Mouse (Mus musculus): ENCODE measurements around the gene Ftsj1.

DNA sequence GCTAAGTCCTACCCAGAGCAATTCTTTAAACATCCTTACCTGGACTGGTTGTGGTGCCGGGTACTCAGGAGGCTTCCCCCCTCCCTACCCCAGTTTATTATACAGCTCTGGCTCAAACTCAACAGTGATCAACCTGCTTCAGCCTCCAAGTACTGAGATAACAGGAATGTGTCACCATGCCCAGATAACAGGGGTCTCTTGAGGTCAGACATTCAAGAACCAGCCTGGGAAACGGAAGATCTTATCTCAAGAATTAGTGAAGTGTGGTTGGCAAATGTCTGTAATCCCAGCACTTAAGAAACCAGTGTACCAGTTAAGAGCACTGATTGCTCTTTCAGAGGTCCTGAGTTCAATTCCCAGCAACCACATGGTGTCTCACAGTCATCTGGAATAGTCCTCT is 34.1 kb downstream of the Ftsj1 start:
- TF ChIP-seq CHD2 (IDR thresholded peaks at IDR 0.05; ENCODE audit: low read depth, low read length): no peak
- no peak for TF ChIP-seq ZC3H11A (IDR thresholded peaks at IDR 0.05; ENCODE audit: borderline replicate concordance, low read depth, low read length)
- no peak for TF ChIP-seq MAFK (IDR thresholded peaks at IDR 0.05; ENCODE audit: insufficient read depth, low read depth, low read length)
- TF ChIP-seq ZNF384 (IDR thresholded peaks at IDR 0.05; ENCODE audit: low read depth, low read length): no peak

All from ES-E14 (cell line).